Mouse (Mus musculus): Measurements from ENCODE around the gene Fam166b. TPM values are rescaled to one million over a fixed set of nuclear protein-coding genes. Genes with fewer than 3 reads are reported as not detected.

The Fam166b gene
- polyA plus RNA-seq, 1 experiment from 2014 or later = 4.6 TPM

DNA sequence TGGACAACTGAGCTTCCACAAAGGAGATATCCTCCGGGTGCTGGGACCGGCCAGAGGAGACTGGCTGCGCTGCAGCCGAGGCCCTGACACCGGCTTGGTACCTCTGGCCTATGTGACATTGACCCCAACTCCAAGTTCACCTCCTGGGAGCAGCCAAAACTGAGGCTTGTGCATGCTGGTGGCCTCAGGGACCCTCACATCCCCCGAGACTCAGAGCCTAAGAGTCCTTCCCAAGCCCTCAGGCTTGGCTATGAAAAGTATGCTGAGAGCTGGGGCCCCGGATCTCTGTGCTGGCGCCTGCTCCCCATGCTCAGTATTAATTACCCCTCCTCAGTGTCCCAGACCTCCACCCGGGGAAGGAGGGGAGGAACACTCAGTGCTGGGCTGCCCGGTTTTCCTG, 2.4 kb downstream of the Fam166b start:
- Histone ChIP-seq H3K4me3 (ENCODE audit: low read depth, low read length) (no peak overlapping the region), H3K27ac (ENCODE audit: low read length) (no peak overlapping the region), H3K27me3 (replicated peaks; ENCODE audit: insufficient read depth, low read length) (no peaks in the 10 kb centered on the region), H3K36me3 (ENCODE audit: insufficient read depth, low read length) (peaks cover 55% of the 10 kb centered on the region), H3K4me2 (replicated peaks; ENCODE audit: low read depth, low read length) (no peak overlapping the region), H3K4me1 (ENCODE audit: insufficient read depth, low read depth, low read length) (no peaks in the 10 kb centered on the region), H3K9ac (replicated peaks; ENCODE audit: low read depth) (no peak overlapping the region), H3K9me3 (ENCODE audit: low read length) (no peaks in the 10 kb centered on the region)
- 68% methylated on average over 10 of the region's 10 CpGs for WGBS
- DNase-seq (ENCODE audit: low spot score) = no peak
- ATAC-seq = no peak
- TF ChIP-seq CTCF (IDR thresholded peaks at IDR 0.05) (no peak), EP300 (IDR thresholded peaks at IDR 0.05) (no peak)

DNA sequence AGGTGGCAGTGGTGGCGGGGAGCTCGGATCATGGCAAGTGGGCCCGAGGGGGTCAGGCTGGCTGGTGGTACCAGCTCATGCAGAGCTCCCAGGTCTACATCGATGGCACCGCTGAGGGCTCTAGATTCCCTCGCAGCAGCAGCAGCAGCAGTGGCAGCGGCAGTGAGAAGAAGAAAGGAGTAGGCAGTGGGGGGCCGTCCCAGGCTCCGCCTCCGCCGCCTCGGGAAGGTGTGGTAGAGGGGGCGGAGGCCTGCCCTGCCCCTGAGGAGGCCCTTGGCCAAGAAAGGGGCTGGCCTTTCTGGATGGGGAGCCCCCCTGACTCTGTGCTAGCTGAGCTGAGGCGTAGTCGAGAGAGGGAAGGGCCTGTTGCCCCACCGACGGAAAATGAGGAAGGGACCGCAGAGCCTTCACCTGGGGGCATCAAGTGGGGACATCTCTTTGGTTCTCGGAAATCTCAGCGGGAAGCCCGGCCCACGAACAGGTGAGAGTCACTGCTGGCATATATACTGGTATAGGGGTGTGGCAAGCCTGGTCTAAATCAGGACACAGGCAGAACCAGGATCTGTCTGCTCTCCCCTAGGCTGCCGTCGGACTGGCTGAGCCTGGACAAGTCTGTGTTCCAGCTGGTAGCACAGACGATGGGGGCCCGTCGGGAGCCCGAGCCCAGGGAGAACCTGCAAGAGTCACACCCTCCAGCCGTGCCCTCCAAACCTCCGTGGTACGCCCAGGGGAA, 3.1 kb downstream of the Fam166b start:
- Histone ChIP-seq H3K4me3 (ENCODE audit: low read depth, low read length) (no peak overlapping the region), H3K36me3 (ENCODE audit: insufficient read depth, low read length) (peaks cover 55% of the 10 kb centered on the region), H3K27me3 (replicated peaks; ENCODE audit: insufficient read depth, low read length) (no peaks in the 10 kb centered on the region), H3K9me3 (ENCODE audit: low read length) (no peaks in the 10 kb centered on the region), H3K9ac (replicated peaks; ENCODE audit: low read depth) (no peak overlapping the region), H3K27ac (ENCODE audit: low read length) (no peak overlapping the region), H3K4me1 (ENCODE audit: insufficient read depth, low read depth, low read length) (no peaks in the 10 kb centered on the region), H3K4me2 (replicated peaks; ENCODE audit: low read depth, low read length) (no peak overlapping the region)
- TF ChIP-seq CTCF (IDR thresholded peaks at IDR 0.05) (no peak), EP300 (IDR thresholded peaks at IDR 0.05) (no peak)
- WGBS = 44% methylated on average over 31 of the region's 31 CpGs
- peak; percentile 20 for ATAC-seq
- DNase-seq (ENCODE audit: low spot score) = no peak

DNA sequence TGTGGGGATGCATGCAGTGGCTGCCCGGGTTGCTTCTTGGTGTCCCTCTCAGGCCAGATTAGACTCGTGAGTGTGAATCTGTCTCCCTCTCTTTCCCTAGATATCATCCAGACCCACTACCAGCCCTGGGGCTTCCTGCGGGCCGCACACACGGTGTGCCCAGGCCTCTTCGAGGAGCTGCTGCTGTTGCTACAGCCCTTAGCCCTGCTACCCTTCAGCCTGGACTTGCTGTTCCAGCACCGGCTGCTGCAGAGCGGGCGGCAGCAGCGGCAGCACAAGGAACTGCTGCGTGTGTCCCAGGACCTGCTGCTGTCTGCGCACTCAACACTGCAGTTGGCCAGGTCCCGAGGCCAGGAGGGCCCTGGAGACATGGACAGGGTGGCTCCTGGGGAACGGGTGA, 3.7 kb downstream of the Fam166b start:
- Histone ChIP-seq H3K36me3 (ENCODE audit: insufficient read depth, low read length) (peaks cover 55% of the 10 kb centered on the region), H3K27me3 (replicated peaks; ENCODE audit: insufficient read depth, low read length) (no peaks in the 10 kb centered on the region), H3K4me2 (replicated peaks; ENCODE audit: low read depth, low read length) (no peak overlapping the region), H3K27ac (ENCODE audit: low read length) (no peak overlapping the region), H3K9me3 (ENCODE audit: low read length) (no peaks in the 10 kb centered on the region), H3K4me3 (ENCODE audit: low read depth, low read length) (no peak overlapping the region), H3K9ac (replicated peaks; ENCODE audit: low read depth) (no peak overlapping the region), H3K4me1 (ENCODE audit: insufficient read depth, low read depth, low read length) (no peaks in the 10 kb centered on the region; the same call in 1 of the 2 replicates)
- WGBS = 42% methylated on average over 14 of the region's 14 CpGs
- ATAC-seq (no peak), DNase-seq (ENCODE audit: low spot score) (no peak)
- TF ChIP-seq EP300 (IDR thresholded peaks at IDR 0.05) (no peak), CTCF (IDR thresholded peaks at IDR 0.05) (no peak)

DNA sequence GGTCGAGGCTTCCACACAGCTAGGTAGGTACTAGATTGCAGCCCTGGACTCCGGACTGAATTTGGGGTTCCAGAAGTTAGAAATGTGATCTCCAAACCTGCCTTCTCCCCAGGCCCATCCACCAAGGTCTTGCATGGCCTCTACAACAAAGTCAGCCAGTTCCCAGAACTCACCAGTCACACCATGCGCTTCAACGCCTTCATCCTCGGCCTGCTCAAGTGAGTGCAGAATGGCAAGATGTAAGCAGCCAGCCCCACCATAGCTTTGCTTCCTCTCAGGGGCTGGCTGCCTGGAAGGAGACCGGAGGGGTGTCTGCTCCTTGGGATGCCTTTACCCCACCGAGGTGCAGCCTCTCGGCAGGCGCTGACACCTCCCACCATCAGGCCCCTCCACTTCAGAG, 4.9 kb downstream of the Fam166b start:
- Histone ChIP-seq H3K9me3 (ENCODE audit: low read length) (no peaks in the 10 kb centered on the region), H3K4me2 (replicated peaks; ENCODE audit: low read depth, low read length) (no peak overlapping the region), H3K4me3 (ENCODE audit: low read depth, low read length) (no peak overlapping the region), H3K4me1 (ENCODE audit: insufficient read depth, low read depth, low read length) (peaks cover 11% of the 10 kb centered on the region; the same call in 1 of the 2 replicates), H3K27me3 (replicated peaks; ENCODE audit: insufficient read depth, low read length) (no peaks in the 10 kb centered on the region), H3K27ac (ENCODE audit: low read length) (no peak overlapping the region), H3K36me3 (ENCODE audit: insufficient read depth, low read length) (peaks cover 55% of the 10 kb centered on the region), H3K9ac (replicated peaks; ENCODE audit: low read depth) (no peak overlapping the region)
- no peak for DNase-seq (ENCODE audit: low spot score)
- 82% methylated on average over 9 of the region's 9 CpGs for WGBS
- TF ChIP-seq CTCF (IDR thresholded peaks at IDR 0.05) (no peak), EP300 (IDR thresholded peaks at IDR 0.05) (no peak)
- ATAC-seq = no peak

DNA sequence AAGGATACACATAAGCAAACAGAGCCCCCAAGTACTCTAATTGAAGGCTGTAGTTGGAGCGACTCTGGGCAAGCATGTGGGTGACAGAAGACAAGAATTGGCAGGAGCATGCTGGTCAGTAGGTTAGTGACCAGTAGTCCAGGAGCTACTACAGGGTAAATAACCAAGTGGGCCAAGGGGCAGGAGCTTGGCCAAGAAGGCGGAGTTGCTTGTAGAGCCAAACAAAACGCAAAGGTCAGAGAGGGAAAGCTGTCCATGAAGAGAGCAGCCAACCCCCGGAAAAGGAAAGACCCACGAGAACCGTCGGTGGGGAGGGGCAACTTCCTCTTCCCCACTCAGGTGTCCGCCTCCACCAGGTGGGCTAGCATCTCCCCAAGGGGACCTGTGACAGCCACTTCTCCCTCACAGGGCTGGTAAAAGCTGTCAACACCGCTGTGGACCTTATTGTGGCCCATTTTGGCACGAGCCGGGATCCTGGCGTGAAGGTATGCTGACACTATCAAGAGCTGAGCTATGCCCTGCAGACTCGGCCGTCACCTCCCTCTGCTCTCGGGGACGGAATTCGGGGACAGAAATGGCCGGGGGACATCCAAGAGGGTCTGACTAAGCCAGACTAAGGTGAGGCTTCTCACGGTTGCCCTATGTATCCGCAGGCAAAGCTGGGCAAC, 5.5 kb downstream of the Fam166b start:
- Histone ChIP-seq H3K4me3 (ENCODE audit: low read depth, low read length) (no peak overlapping the region), H3K9me3 (ENCODE audit: low read length) (no peaks in the 10 kb centered on the region), H3K4me1 (ENCODE audit: insufficient read depth, low read depth, low read length) (peaks cover 17% of the 10 kb centered on the region), H3K27ac (ENCODE audit: low read length) (no peak overlapping the region), H3K27me3 (replicated peaks; ENCODE audit: insufficient read depth, low read length) (no peaks in the 10 kb centered on the region), H3K4me2 (replicated peaks; ENCODE audit: low read depth, low read length) (no peak overlapping the region), H3K36me3 (ENCODE audit: insufficient read depth, low read length) (peaks cover 55% of the 10 kb centered on the region), H3K9ac (replicated peaks; ENCODE audit: low read depth) (no peak overlapping the region)
- WGBS = 86% methylated on average over 20 of the region's 20 CpGs
- DNase-seq (ENCODE audit: low spot score) (no peak), ATAC-seq (no peak)
- TF ChIP-seq CTCF (IDR thresholded peaks at IDR 0.05) (no peak), EP300 (IDR thresholded peaks at IDR 0.05) (no peak)

DNA sequence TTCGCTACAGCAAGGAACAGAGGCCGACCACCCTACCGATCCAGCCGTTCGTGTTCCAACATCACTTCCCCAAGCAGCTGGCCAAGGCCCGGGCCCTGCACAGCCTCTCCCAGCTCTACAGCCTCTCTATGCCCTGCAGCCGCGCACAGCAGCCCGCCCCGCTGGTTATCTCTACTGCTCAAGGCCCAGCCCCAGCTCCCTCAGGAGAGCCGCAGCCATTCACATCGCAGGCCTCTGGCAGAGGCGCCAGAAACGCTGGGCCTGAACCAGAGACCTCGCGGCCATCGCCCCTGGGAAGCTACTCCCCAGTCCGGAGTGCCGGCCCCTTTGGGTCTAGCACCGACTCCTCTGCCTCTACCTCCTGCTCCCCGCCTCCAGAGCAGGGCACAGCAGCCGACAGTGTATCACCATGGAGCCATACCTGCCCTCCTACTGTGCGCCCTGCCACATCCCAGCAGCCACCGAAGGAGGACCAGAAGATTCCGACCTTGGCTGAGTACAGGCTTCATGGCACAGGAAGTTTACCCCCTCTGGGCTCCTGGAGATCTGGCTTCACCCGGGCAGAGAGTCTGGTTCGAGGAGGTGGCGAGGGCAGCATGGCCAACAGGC, 7.2 kb downstream of the Fam166b start:
- Histone ChIP-seq H3K4me1 (ENCODE audit: insufficient read depth, low read depth, low read length) (peaks cover 27% of the 10 kb centered on the region), H3K36me3 (ENCODE audit: insufficient read depth, low read length) (peaks cover 54% of the 10 kb centered on the region), H3K9me3 (ENCODE audit: low read length) (no peaks in the 10 kb centered on the region), H3K4me3 (ENCODE audit: low read depth, low read length) (no peak overlapping the region), H3K27ac (ENCODE audit: low read length) (no peak overlapping the region), H3K27me3 (replicated peaks; ENCODE audit: insufficient read depth, low read length) (no peaks in the 10 kb centered on the region), H3K4me2 (replicated peaks; ENCODE audit: low read depth, low read length) (no peak overlapping the region), H3K9ac (replicated peaks; ENCODE audit: low read depth) (no peak overlapping the region)
- 81% methylated on average over 27 of the region's 28 CpGs for WGBS
- no peak for ATAC-seq
- no peak for DNase-seq (ENCODE audit: low spot score)
- TF ChIP-seq EP300 (IDR thresholded peaks at IDR 0.05) (no peak), CTCF (IDR thresholded peaks at IDR 0.05) (no peak)
